Mouse (Mus musculus): ENCODE data around the gene H60b.
"Not testable (repeated sequence)": the region's sequence is repeated elsewhere in the genome, so short reads cannot be mapped to it uniquely, and the experiment has no call there.

H60b gene

GRCm38 (mm10) chr10:22274445-22275057 lies 116.2 kb downstream of the H60b start:
- DNase-seq: peak; percentile 6

GRCm38 (mm10) chr10:22278468-22278867 lies 120.1 kb downstream of the H60b start:
- not testable (repeated sequence) for DNase-seq

GRCm38 (mm10) chr10:22282816-22283215 lies 124.4 kb downstream of the H60b start:
- DNase-seq: no peak

- no peak for DNase-seq
Measured at GRCm38 (mm10) chr10:22295676-22296075, 137.3 kb downstream of the H60b start.

- no peak for DNase-seq
Measured at GRCm38 (mm10) chr10:22297033-22297762, 138.8 kb downstream of the H60b start.

- DNase-seq: no peak
Measured at GRCm38 (mm10) chr10:22297766-22298461, 139.5 kb downstream of the H60b start.

GRCm38 (mm10) chr10:22299324-22299723 lies 140.9 kb downstream of the H60b start:
- no peak for DNase-seq

GRCm38 (mm10) chr10:22301641-22302040 lies 143.3 kb downstream of the H60b start:
- no peak for DNase-seq

GRCm38 (mm10) chr10:22302344-22303057 lies 144.1 kb downstream of the H60b start:
- no peak for DNase-seq

- no peak for DNase-seq
Measured at GRCm38 (mm10) chr10:22303736-22304135, 145.3 kb downstream of the H60b start.

- no peak for DNase-seq
Measured at GRCm38 (mm10) chr10:22305801-22306200, 147.4 kb downstream of the H60b start.

GRCm38 (mm10) chr10:22306452-22306851 lies 148.1 kb downstream of the H60b start:
- no peak for DNase-seq

GRCm38 (mm10) chr10:22308221-22308620 lies 149.8 kb downstream of the H60b start:
- DNase-seq: no peak

- DNase-seq: no peak
Measured at GRCm38 (mm10) chr10:22322858-22323257, 164.5 kb downstream of the H60b start.

All from retina, postnatal 1 day (tissue).